Mouse (Mus musculus): ENCODE measurements around the gene Sqstm1. TPM values are rescaled to one million over a fixed set of nuclear protein-coding genes. Genes with fewer than 3 reads are reported as not detected.
"Not testable (repeated sequence)": the region's sequence is repeated elsewhere in the genome, so short reads cannot be mapped to it uniquely, and the experiment has no call there.

Gene Sqstm1
- polyA plus RNA-seq, 1 experiment from 2014 or later = 320 TPM

DNA sequence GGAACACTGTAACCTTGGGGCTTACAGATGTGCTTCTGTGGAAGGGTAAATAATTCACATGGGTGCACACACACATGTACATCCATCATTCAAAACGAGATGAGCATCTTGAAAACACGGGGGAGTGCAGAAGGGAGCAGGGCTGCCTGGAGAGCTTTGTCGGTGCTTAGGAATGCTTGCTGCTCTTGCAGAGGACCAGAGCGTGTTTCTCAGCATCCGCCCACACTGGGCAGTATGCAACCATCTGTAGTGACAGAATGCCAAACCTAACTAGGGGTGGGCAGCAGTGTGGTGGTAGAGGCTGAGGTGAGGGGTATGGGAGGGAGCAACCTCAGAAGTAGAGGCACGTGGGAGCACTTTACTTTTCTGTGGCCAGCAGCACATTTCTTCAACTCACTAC lies 33.5 kb downstream of the Sqstm1 start:
- Histone ChIP-seq H3K4me3 (no peak overlapping the region), H3K36me3 (peaks cover 36% of the 10 kb centered on the region), H3K4me1 (replicated peaks) (peaks cover 15% of the 10 kb centered on the region), H3K4me2 (no peak overlapping the region), H3K9me3 (no peaks in the 10 kb centered on the region), H3K27me3 (no peaks in the 10 kb centered on the region), H3K9ac (no peak overlapping the region), H3K27ac (no peak overlapping the region)
- ATAC-seq (ENCODE audit: low FRiP score) = no peak
- WGBS = 77% methylated on average over 6 of the region's 6 CpGs

DNA sequence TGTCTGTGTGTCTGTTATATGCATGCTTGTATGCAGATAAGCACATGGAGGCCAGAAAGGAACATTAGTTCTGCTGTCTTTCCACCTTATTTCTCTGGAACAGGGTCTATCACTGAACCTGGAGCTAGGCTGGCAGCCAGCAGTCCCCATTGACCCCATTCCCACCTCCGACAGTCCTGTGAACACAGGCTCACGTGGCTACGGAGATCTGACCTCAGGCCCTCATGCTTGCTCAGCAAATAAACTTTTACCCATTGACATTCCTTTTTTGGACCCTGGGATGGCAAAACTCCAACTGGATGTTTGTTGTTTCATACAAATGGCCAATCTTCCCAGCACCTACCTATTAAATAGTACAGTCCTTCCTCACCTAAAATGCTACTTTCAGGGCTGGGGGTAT lies 34.3 kb downstream of the Sqstm1 start:
- peaks cover 38% of the 10 kb centered on the region for H3K36me3 ChIP-seq
- H3K27ac ChIP-seq = no peak overlapping the region
- peaks cover 15% of the 10 kb centered on the region for H3K4me1 ChIP-seq (replicated peaks)
- no peaks in the 10 kb centered on the region for H3K9me3 ChIP-seq
- no peak for ATAC-seq (ENCODE audit: low FRiP score)
- peak overlapping the region; percentile 69; the same call in 1 of the 2 replicates for H3K4me2 ChIP-seq
- no peak overlapping the region for H3K4me3 ChIP-seq
- WGBS = 90% methylated on average over 3 of the region's 3 CpGs
- no peaks in the 10 kb centered on the region for H3K27me3 ChIP-seq
- H3K9ac ChIP-seq = no peak overlapping the region

DNA sequence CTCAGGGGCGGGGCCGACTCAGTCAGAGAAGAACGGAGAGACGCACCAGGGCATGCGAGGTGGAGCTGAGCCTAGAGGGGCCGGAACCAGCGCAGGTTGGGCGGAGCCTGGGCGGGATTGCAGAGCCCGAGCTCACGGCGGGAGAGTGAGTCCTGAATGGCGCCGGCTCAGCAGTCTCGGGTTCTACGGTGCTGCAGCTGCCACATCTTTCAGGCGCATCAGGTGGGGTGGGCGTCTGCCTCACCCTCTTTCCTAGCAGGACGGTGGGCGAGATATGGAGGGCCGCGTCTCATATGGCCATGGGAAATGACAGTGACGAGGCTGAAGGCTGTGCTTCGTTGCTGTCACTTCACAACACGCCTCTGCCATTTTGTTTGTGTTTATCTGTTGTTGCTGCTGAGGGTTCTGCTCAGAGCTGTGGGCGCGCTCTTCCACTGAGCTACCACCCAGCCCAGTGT lies 35.9 kb downstream of the Sqstm1 start:
- Histone ChIP-seq H3K9ac (peak overlapping the region; percentile 77), H3K9me3 (no peaks in the 10 kb centered on the region), H3K27me3 (no peaks in the 10 kb centered on the region), H3K4me1 (replicated peaks) (peaks cover 15% of the 10 kb centered on the region), H3K27ac (peak overlapping the region; percentile 92), H3K36me3 (peaks cover 46% of the 10 kb centered on the region), H3K4me3 (peak overlapping the region; percentile 67), H3K4me2 (peak overlapping the region; percentile 69)
- ATAC-seq (ENCODE audit: low FRiP score) = peak; percentile 99
- under 1% methylated on average over 27 of the region's 27 CpGs for WGBS

DNA sequence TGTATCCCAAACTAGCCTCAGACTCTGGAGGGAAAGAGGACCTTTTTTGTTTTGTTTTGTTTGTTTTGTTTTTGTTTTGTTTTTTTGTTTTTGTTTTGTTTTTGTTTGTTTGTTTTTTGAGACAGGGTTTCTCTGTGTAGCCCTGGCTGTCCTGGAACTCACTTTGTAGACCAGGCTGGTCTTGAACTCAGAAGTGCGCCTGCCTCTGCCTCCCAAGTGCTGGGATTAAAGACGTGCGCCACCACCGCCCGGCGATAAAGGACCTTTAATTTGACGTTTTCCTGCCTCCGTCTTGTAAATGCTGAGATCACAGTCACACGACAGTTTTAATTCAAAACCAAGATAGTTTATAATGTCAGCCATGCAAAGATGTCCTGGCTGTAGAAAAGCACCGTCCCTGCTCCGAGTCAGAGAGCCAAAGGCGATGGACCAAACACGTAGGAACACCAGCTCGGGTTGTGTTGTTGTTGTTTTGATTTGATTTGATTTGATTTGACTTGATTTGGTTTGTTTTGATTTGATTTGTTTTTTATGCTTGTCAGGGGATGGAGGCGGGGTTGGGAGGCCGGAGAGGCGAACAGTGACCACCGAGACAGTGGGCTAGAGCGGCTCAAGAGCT lies 36.4 kb downstream of the Sqstm1 start, which contains the start of gene Mrnip:
TSS of gene Mrnip (plus strand) at position 334 of the 619 bp plus-strand sequence.
- peak within 1 kb of the TSS; percentile 69 for H3K4me2 ChIP-seq
- peaks cover 15% of the 10 kb centered on the region for H3K4me1 ChIP-seq (replicated peaks)
- peak within 1 kb of the TSS; percentile 77 for H3K9ac ChIP-seq
- not testable (repeated sequence) for H3K9me3 ChIP-seq, H3K27me3 ChIP-seq
- peak within 1 kb of the TSS; percentile 92 for H3K27ac ChIP-seq
- H3K36me3 ChIP-seq = peaks cover 48% of the 10 kb centered on the region
- H3K4me3 ChIP-seq = peak within 1 kb of the TSS; percentile 67
- ATAC-seq (ENCODE audit: low FRiP score) = peak; percentile 59
- 6% methylated on average over 19 of the region's 19 CpGs for WGBS

DNA sequence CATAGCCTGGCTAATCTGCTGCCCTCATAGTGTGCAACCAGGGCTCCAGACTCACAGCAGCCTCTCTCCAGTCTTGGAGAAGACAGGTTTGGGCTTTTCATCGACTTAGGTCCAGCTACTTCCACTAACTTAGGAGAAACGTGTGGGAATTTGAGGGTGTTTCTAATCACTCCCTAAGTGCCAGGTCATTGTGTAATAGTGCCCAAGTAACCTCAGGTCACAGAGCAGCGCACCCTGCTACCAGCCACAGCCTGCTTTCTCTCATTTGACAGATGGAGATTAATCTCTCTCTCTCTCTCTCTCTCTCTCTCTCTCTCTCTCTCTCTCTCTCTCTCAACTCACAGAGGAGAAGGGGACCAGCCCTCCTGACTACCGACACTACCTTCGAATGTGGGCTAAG lies 42.3 kb downstream of the Sqstm1 start:
- H3K9ac ChIP-seq = no peak overlapping the region
- 86% methylated on average over 5 of the region's 5 CpGs for WGBS
- peaks cover 70% of the 10 kb centered on the region for H3K36me3 ChIP-seq
- H3K4me3 ChIP-seq = no peak overlapping the region
- no peaks in the 10 kb centered on the region for H3K9me3 ChIP-seq
- ATAC-seq (ENCODE audit: low FRiP score) = no peak
- no peaks in the 10 kb centered on the region for H3K27me3 ChIP-seq
- no peak overlapping the region for H3K27ac ChIP-seq
- no peaks in the 10 kb centered on the region for H3K4me1 ChIP-seq (replicated peaks)
- no peak overlapping the region for H3K4me2 ChIP-seq

DNA sequence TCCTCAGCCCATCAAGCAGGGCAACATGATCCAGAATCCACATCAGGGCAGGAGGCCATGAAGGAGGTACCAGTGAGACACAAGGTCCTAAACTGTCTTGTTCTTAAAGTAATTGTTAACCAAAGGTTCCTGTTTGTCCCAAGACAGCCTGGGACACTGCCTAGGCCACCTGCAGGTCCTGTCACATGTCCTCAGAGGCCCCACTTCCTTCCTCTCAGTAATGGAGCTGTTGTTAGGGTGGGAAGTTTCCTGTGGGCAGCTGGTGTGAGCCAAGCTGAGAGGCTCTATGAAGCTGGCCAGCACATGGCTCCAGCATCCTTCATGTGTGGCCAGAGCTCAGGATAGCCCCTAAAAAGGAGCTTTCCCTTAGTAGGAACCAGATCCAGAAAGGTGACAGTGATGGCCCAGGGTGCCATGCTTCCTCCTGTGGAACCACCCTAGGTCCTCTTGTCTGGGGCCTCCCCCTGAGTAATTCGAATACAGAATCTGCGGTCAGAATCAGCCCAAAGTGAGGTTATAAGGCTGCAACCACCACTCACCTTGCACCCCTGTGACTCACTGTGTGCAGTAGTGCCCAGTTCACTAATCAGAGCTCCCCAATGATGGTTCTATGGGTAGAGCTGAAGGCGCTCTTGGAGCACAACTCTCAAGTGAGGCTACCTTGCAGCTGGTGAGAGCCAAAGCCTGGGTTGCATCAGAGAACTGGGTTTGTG lies 48.1 kb downstream of the Sqstm1 start:
- H3K36me3 ChIP-seq = peaks cover 85% of the 10 kb centered on the region
- H3K9ac ChIP-seq = no peak overlapping the region
- no peak overlapping the region for H3K4me3 ChIP-seq
- WGBS = 97% methylated on average over 3 of the region's 3 CpGs
- no peak overlapping the region for H3K4me2 ChIP-seq
- no peaks in the 10 kb centered on the region for H3K27me3 ChIP-seq
- no peaks in the 10 kb centered on the region for H3K9me3 ChIP-seq
- no peaks in the 10 kb centered on the region for H3K4me1 ChIP-seq (replicated peaks)
- no peak overlapping the region for H3K27ac ChIP-seq
- no peak for ATAC-seq (ENCODE audit: low FRiP score)

DNA sequence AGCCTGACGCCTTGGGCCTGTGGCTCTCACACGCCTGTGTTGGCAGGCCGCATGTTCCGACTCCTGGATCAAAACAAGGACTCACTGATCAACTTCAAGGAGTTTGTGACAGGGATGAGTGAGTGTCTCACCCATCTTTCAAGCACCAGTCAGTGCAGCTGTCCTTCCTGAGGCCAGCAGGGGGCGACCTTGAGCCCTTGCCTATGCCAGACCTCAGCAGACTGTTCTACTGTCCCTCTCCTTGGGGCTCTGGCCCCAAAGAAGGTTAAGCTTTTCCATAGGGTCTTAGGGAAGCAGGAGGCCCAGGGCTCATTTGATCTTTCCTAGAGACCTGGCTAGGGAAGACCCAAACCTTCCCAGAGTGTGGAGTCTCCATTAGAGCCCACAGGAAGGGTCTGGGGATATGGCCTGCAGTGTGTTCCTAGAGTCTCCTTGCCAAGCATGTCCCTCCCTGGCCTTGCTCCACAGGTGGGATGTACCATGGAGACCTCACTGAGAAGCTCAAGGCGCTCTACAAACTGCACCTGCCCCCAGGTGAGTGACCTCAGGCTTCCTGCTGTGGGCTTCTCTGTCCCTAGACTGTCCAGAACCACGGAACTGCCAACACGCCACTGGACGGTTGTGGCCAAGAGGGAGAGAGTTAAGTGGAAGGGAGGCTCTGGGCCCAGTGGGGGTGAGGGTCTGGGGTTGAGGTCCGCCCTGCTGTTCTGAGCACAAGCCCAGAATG lies 48.9 kb downstream of the Sqstm1 start:
- no peaks in the 10 kb centered on the region for H3K27me3 ChIP-seq
- no peak overlapping the region for H3K4me2 ChIP-seq
- H3K27ac ChIP-seq = no peak overlapping the region
- no peaks in the 10 kb centered on the region for H3K9me3 ChIP-seq
- peak; percentile 49; the same call in 1 of the 2 replicates for ATAC-seq (ENCODE audit: low FRiP score)
- no peaks in the 10 kb centered on the region for H3K4me1 ChIP-seq (replicated peaks)
- H3K9ac ChIP-seq = no peak overlapping the region
- 67% methylated on average over 10 of the region's 10 CpGs for WGBS
- peaks cover 93% of the 10 kb centered on the region for H3K36me3 ChIP-seq
- H3K4me3 ChIP-seq = no peak overlapping the region

DNA sequence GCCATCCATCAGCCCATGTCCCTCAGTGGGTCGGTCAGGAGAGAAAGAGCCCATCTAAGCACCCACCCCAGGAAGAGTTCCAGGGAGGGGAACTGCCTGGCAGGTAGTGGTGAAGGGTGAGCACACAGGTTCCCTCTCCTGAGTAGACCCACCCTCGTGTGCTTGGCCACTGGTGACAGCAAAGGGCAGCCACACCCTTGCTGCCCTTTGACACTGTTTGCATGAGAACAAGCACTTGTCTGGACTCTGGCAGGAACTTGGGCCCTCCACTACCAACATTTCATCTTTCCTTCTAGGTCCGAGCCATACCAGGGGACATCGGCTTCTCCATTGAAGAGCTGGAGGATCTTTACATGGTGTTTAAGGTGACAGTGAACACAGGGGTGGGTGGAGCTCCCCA lies 51.3 kb downstream of the Sqstm1 start:
- H3K27me3 ChIP-seq = no peaks in the 10 kb centered on the region
- no peak overlapping the region for H3K27ac ChIP-seq
- no peaks in the 10 kb centered on the region for H3K9me3 ChIP-seq
- 90% methylated on average over 4 of the region's 4 CpGs for WGBS
- H3K36me3 ChIP-seq = peaks cover 99% of the 10 kb centered on the region
- ATAC-seq (ENCODE audit: low FRiP score) = no peak
- no peak overlapping the region for H3K4me3 ChIP-seq
- H3K4me1 ChIP-seq (replicated peaks) = no peaks in the 10 kb centered on the region
- H3K9ac ChIP-seq = no peak overlapping the region
- no peak overlapping the region for H3K4me2 ChIP-seq

DNA sequence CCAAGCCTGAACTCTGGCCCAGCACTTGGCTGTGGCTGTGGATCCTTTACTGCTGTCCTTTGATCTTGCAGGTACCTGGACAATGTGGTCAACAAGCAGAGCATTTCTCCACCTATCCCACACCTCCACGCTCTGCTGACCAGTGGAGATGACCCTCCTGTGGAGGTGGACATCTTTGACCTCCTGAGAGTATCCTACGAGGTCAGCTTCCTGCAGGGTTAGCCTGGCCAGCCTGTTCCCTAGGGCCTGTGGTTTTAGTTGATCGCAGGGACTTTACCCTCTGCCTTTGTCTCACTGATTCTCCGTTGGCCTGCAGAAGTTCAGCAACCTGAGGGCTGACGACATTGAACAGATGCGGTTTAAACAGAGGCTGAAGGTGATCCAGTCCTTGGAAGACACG lies 52.3 kb downstream of the Sqstm1 start:
- peaks cover 99% of the 10 kb centered on the region for H3K36me3 ChIP-seq
- H3K4me3 ChIP-seq = no peak overlapping the region
- WGBS = 95% methylated on average over 7 of the region's 7 CpGs
- H3K27ac ChIP-seq = no peak overlapping the region
- no peaks in the 10 kb centered on the region for H3K9me3 ChIP-seq
- no peak for ATAC-seq (ENCODE audit: low FRiP score)
- peaks cover 5% of the 10 kb centered on the region; the same call in 1 of the 2 replicates for H3K4me1 ChIP-seq (replicated peaks)
- H3K27me3 ChIP-seq = no peaks in the 10 kb centered on the region
- H3K9ac ChIP-seq = no peak overlapping the region
- no peak overlapping the region for H3K4me2 ChIP-seq

DNA sequence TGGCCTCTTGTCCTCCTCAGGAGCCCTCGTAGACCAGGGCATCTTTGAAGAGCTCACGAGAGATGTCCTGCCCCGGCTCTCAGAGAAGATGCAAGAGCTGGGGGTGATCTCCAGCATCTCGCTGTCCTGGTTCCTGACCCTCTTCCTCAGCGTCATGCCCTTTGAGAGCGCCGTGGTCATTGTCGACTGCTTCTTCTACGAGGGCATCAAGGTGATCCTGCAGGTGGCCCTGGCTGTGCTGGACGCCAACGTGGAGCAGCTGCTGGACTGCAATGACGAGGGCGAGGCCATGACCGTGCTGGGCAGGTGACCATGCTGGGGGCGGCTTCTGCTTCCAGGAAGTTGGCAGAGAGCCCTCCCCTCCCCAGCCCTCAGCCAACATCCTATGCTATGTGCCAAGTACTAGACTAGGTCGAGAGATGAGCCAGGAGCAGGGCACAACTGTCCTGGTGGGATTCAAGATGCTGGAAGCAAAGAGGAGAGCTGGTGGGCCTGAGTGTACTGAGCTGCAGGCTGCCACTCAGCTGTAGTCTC lies 53.8 kb downstream of the Sqstm1 start:
- no peak overlapping the region for H3K4me2 ChIP-seq
- H3K27ac ChIP-seq = no peak overlapping the region
- no peaks in the 10 kb centered on the region for H3K9me3 ChIP-seq
- H3K36me3 ChIP-seq = peaks cover 100% of the 10 kb centered on the region
- H3K4me3 ChIP-seq = no peak overlapping the region
- H3K4me1 ChIP-seq (replicated peaks) = peaks cover 5% of the 10 kb centered on the region; the same call in 1 of the 2 replicates
- no peaks in the 10 kb centered on the region for H3K27me3 ChIP-seq
- ATAC-seq (ENCODE audit: low FRiP score) = no peak
- WGBS = 96% methylated on average over 16 of the region's 16 CpGs
- H3K9ac ChIP-seq = no peak overlapping the region

DNA sequence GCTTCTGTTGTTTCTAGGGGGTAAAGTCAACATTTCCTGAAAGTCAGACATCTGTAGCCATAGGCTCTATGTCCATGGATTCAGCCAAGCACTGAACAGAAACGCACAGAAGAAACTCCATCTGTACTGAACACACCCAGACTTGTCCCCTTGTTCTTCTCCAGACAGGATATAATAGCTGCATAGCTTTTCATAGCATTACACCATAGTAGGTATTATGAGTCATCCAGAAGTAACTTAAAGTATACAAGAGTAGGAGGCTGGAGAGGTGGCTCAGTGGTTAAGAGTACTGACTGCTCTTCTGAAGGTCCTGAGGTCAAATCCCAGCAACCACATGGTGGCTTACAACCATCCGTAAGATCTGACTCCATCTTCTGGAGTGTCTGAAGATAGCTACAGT lies 54.8 kb downstream of the Sqstm1 start:
- Histone ChIP-seq H3K9ac (no peak overlapping the region), H3K4me1 (replicated peaks) (peaks cover 5% of the 10 kb centered on the region; the same call in 1 of the 2 replicates), H3K36me3 (peaks cover 100% of the 10 kb centered on the region), H3K27me3 (no peaks in the 10 kb centered on the region), H3K4me3 (no peak overlapping the region), H3K9me3 (no peaks in the 10 kb centered on the region), H3K4me2 (no peak overlapping the region), H3K27ac (no peak overlapping the region)
- 93% methylated on average over 2 of the region's 2 CpGs for WGBS
- no peak for ATAC-seq (ENCODE audit: low FRiP score)

Measured in hindbrain, embryonic 13.5 days (tissue).